Mouse (Mus musculus): ENCODE data around the gene Trim38. TPM values are rescaled to one million over a fixed set of nuclear protein-coding genes. Genes with fewer than 3 reads are reported as not detected.

The Trim38 gene
- polyA plus RNA-seq, 1 experiment: not detected

DNA sequence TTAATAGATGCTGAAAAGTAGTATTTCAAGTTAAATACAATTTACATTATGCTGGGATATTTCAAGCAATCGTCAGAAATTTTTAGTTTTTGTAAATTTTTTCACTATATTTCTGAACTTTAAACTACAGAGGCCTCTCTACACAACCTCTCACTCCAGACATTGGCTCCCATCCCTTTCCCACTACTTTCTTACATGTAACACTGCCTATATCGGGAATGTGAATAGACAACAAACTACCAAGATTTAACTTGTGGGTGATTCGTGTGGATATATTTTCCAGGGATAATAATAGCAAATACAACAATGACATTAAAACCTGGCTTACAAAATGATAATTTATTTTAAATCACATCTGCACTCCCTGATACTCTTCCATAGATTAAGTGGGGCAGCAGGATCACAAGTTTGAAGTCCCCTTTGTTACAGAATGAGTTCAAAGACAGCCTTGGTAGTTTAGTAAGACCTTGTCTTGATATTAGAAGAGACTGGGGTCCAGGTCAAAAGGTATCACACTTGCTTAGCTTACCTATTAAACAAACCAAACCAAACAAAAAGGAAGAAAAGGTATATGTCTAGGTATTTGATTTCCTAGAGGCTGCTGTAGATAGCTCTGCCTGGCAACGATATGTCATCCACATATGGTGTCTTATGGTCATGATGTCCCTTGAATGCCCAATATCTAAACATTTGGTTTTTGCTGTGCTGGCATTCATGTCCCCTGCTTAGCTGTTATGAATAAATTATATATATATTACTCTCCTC, 16.2 kb upstream of the Trim38 start:
- Histone ChIP-seq H3ac (ENCODE audit: control insufficient read depth, insufficient read length) (no peak overlapping the region), H3K79me2 (ENCODE audit: control insufficient read depth, insufficient read depth) (no peaks in the 10 kb centered on the region), H3K36me3 (ENCODE audit: control insufficient read depth, insufficient read depth) (no peaks in the 10 kb centered on the region), H3K4me2 (ENCODE audit: low read depth) (peak overlapping the region; percentile 70), H3K27me3 (ENCODE audit: control insufficient read depth, insufficient read depth, insufficient read length) (no peaks in the 10 kb centered on the region), H3K4me3 (peak overlapping the region; percentile 15)
- TF ChIP-seq POLR2A (IDR thresholded peaks at IDR 0.05; ENCODE audit: insufficient read length, low read depth): no peak
- TF ChIP-seq POLR2AphosphoS2 (IDR thresholded peaks at IDR 0.05; ENCODE audit: insufficient read length, low read depth): no peak
- TF ChIP-seq MYOD1 (IDR thresholded peaks at IDR 0.05; ENCODE audit: control insufficient read depth in 1 of 3, insufficient read length in 2 of 3, low read depth in 2 of 3): no peak

DNA sequence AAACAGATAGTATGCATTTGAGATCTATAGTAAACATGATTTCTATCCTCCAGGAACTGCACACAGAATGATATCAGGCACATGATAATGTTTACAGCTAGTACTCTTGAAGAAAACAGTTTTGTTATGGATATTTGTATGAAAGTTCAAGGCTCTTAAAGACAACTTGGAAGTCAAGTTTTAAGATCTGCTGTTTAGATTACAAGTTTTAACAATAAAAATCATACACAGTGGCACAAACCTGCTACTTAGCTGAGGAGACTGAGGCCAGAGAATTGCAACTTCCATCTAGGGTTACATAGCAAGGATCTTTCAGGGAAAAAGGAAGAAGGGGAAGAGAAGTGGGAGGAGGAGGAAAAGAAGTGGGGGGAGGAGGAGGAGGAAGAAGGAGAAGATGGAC, 14.7 kb upstream of the Trim38 start:
- Histone ChIP-seq H3ac (ENCODE audit: control insufficient read depth, insufficient read length) (no peak overlapping the region), H3K27me3 (ENCODE audit: control insufficient read depth, insufficient read depth, insufficient read length) (no peaks in the 10 kb centered on the region), H3K79me2 (ENCODE audit: control insufficient read depth, insufficient read depth) (no peaks in the 10 kb centered on the region), H3K4me3 (no peak overlapping the region), H3K36me3 (ENCODE audit: control insufficient read depth, insufficient read depth) (no peaks in the 10 kb centered on the region), H3K4me2 (ENCODE audit: low read depth) (no peak overlapping the region)
- no peak for TF ChIP-seq REST (IDR thresholded peaks at IDR 0.05; ENCODE audit: insufficient read depth, insufficient read length)
- no peak for TF ChIP-seq POLR2AphosphoS2 (IDR thresholded peaks at IDR 0.05; ENCODE audit: insufficient read length, low read depth)
- TF ChIP-seq TCF3 (IDR thresholded peaks at IDR 0.05; ENCODE audit: insufficient read length, low read depth): no peak
- no peak for TF ChIP-seq CEBPB (IDR thresholded peaks at IDR 0.05; ENCODE audit: insufficient read depth, poor library complexity, severe bottlenecking)
- TF ChIP-seq SRF (IDR thresholded peaks at IDR 0.05; ENCODE audit: control insufficient read depth, insufficient read length, low read depth): no peak

DNA sequence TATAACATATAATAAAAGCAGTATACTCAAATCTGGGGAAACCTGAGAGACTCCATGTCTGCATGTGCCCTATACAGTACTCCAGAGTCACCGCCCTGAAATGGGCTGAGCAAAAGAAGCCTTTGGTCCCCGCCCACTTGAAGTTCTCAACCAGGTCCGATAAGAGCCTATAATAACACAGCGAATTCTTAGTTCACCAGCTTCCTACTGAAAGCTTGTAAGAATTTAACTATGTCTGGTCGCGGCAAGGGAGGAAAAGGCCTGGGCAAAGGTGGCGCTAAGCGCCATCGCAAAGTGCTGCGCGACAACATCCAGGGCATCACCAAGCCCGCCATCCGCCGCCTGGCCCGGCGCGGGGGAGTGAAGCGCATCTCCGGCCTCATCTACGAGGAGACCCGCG, 12.9 kb upstream of the Trim38 start, which contains the start of gene Hist1h4b:
TSS of gene Hist1h4b (plus strand) at position 224 of the 400 bp plus-strand sequence.
- Histone ChIP-seq H3K27me3 (ENCODE audit: control insufficient read depth, insufficient read depth, insufficient read length) (no peaks in the 10 kb centered on the region), H3K79me2 (ENCODE audit: control insufficient read depth, insufficient read depth) (no peaks in the 10 kb centered on the region), H3K4me2 (ENCODE audit: low read depth) (peak within 1 kb of the TSS; percentile 75), H3ac (ENCODE audit: control insufficient read depth, insufficient read length) (no peak within 1 kb of the TSS), H3K4me3 (no peak within 1 kb of the TSS), H3K36me3 (ENCODE audit: control insufficient read depth, insufficient read depth) (no peaks in the 10 kb centered on the region)
- TF ChIP-seq POLR2AphosphoS2 (IDR thresholded peaks at IDR 0.05; ENCODE audit: insufficient read length, low read depth): peak; percentile 95
- peak; percentile 85 for TF ChIP-seq POLR2A (IDR thresholded peaks at IDR 0.05; ENCODE audit: insufficient read length, low read depth)
- no peak for TF ChIP-seq SRF (IDR thresholded peaks at IDR 0.05; ENCODE audit: control insufficient read depth, insufficient read length, low read depth)

DNA sequence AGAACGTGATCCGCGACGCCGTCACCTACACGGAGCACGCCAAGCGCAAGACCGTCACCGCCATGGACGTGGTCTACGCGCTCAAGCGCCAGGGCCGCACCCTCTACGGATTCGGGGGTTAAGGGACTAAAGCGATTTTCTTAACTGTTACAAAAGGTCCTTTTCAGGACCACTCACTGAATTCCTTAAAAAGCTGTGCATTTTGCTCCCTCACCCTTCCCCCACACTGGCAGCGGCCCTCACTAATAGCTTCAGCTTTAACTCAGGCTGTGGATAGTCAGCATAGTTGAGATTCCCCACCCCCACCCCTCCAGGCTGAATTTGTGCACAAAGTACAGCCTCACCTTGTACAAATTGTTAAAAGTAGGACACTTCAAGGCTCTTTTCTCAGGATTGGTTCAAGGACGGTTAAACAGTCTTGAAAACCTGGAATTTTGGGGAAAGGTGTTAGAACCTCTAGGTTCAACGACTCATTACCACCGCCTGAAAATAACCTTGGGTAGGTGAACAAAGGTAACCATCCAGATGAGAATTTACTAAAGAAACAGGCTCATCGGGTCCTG, 12.4 kb upstream of the Trim38 start:
- TF ChIP-seq MYOD1 (IDR thresholded peaks at IDR 0.05; ENCODE audit: control insufficient read depth in 1 of 3, insufficient read length in 2 of 3, low read depth in 2 of 3) (no peak), MAX (IDR thresholded peaks at IDR 0.05; ENCODE audit: low read depth) (no peak), POLR2AphosphoS2 (IDR thresholded peaks at IDR 0.05; ENCODE audit: insufficient read length, low read depth) (peak; percentile 90), REST (IDR thresholded peaks at IDR 0.05; ENCODE audit: insufficient read depth, insufficient read length) (no peak), E2F4 (IDR thresholded peaks at IDR 0.05; ENCODE audit: insufficient read depth) (no peak), SRF (IDR thresholded peaks at IDR 0.05; ENCODE audit: control insufficient read depth, insufficient read length, low read depth) (no peak), USF1 (IDR thresholded peaks at IDR 0.05; ENCODE audit: low read depth) (no peak), MYOG (IDR thresholded peaks at IDR 0.05; ENCODE audit: control insufficient read depth in 1 of 3, insufficient read depth in 1 of 3, insufficient read length in 2 of 3, low read depth in 2 of 3) (no peak), TCF3 (IDR thresholded peaks at IDR 0.05; ENCODE audit: insufficient read length, low read depth) (no peak), POLR2A (IDR thresholded peaks at IDR 0.05; ENCODE audit: insufficient read length, low read depth) (peak; percentile 69), TCF12 (IDR thresholded peaks at IDR 0.05; ENCODE audit: insufficient read depth, poor library complexity, severe bottlenecking) (no peak), CEBPB (IDR thresholded peaks at IDR 0.05; ENCODE audit: insufficient read depth, poor library complexity, severe bottlenecking) (no peak)
- Histone ChIP-seq H3K4me2 (ENCODE audit: low read depth) (peak overlapping the region; percentile 75), H3K27me3 (ENCODE audit: control insufficient read depth, insufficient read depth, insufficient read length) (no peaks in the 10 kb centered on the region), H3K4me3 (no peak overlapping the region), H3K79me2 (ENCODE audit: control insufficient read depth, insufficient read depth) (no peaks in the 10 kb centered on the region), H3K36me3 (ENCODE audit: control insufficient read depth, insufficient read depth) (no peaks in the 10 kb centered on the region), H3ac (ENCODE audit: control insufficient read depth, insufficient read length) (no peak overlapping the region)

DNA sequence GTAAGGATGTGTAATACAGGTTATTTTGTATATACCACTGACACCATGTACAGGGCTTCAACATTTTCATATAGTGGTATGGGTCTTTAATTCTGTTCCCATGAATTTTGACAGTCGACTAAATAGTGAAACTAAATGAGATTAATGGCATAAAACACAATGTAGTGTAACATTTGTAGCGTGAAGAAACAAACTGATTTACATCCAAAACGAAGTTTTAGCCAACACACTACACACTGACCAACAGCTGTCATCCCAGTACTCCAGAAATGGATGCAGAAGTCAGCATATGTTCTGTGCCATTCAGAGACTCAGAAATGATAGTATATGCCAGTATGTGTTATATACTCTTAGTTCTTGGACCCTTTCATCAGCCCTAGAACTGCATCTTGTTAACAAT, 11.8 kb upstream of the Trim38 start:
- no peak overlapping the region for H3K4me3 ChIP-seq
- peak overlapping the region; percentile 75 for H3K4me2 ChIP-seq (ENCODE audit: low read depth)
- no peak overlapping the region for H3ac ChIP-seq (ENCODE audit: control insufficient read depth, insufficient read length)
- H3K36me3 ChIP-seq (ENCODE audit: control insufficient read depth, insufficient read depth): no peaks in the 10 kb centered on the region
- no peak for TF ChIP-seq CEBPB (IDR thresholded peaks at IDR 0.05; ENCODE audit: insufficient read depth, poor library complexity, severe bottlenecking)
- TF ChIP-seq POLR2AphosphoS2 (IDR thresholded peaks at IDR 0.05; ENCODE audit: insufficient read length, low read depth): no peak
- TF ChIP-seq SRF (IDR thresholded peaks at IDR 0.05; ENCODE audit: control insufficient read depth, insufficient read length, low read depth): no peak
- no peak for TF ChIP-seq TCF3 (IDR thresholded peaks at IDR 0.05; ENCODE audit: insufficient read length, low read depth)
- TF ChIP-seq TCF12 (IDR thresholded peaks at IDR 0.05; ENCODE audit: insufficient read depth, poor library complexity, severe bottlenecking): no peak
- H3K79me2 ChIP-seq (ENCODE audit: control insufficient read depth, insufficient read depth): no peaks in the 10 kb centered on the region
- no peaks in the 10 kb centered on the region for H3K27me3 ChIP-seq (ENCODE audit: control insufficient read depth, insufficient read depth, insufficient read length)

Measured in myocyte (in vitro differentiated cells).